Mouse (Mus musculus): ENCODE data around the gene Gm49384. TPM values are rescaled to one million over a fixed set of nuclear protein-coding genes. Genes with fewer than 3 reads are reported as not detected.
A peak's percentile ranks its signal among the peaks of the same experiment; 100 is the strongest.

The Gm49384 gene
- polyA plus RNA-seq, 1 experiment from 2014 or later = 11.6 TPM

DNA sequence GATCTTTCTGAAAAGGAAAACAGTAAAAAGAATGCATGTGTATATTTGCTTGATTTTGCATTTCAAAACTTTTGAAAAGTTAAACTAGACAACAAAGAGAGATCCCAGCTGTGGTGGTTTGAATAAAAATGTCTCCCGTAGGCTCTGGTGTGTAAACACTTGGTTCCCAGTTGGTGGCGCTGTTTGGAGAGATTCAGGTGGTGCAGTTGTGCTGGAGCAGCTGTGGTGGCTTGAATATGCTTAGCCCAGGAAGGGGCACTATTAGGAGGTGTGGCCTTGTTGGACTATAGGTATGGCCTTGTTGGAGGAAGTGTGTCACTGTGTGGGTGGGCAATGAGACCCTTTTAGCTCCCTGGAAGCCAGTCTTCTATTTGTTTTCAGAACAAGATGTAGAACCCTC lies 25.2 kb upstream of the Gm49384 start:
- Histone ChIP-seq H3K4me1 (ENCODE audit: control insufficient read depth, insufficient read depth, low read depth, low read length) (peaks cover 2% of the 10 kb centered on the region; the same call in 1 of the 2 replicates), H3K9ac (ENCODE audit: low read depth, low read length) (no peak overlapping the region), H3K36me3 (ENCODE audit: control insufficient read depth, insufficient read depth, low read length) (no peaks in the 10 kb centered on the region), H3K9me3 (ENCODE audit: control insufficient read depth, low read length) (no peaks in the 10 kb centered on the region), H3K27me3 (replicated peaks; ENCODE audit: control insufficient read depth, insufficient read depth, low read length) (no peaks in the 10 kb centered on the region), H3K4me3 (ENCODE audit: low read length) (no peak overlapping the region), H3K27ac (ENCODE audit: low read depth, low read length) (no peak overlapping the region), H3K4me2 (ENCODE audit: low read length) (no peak overlapping the region)
- 71% methylated on average over 2 of the region's 2 CpGs for WGBS
- ATAC-seq = no peak

DNA sequence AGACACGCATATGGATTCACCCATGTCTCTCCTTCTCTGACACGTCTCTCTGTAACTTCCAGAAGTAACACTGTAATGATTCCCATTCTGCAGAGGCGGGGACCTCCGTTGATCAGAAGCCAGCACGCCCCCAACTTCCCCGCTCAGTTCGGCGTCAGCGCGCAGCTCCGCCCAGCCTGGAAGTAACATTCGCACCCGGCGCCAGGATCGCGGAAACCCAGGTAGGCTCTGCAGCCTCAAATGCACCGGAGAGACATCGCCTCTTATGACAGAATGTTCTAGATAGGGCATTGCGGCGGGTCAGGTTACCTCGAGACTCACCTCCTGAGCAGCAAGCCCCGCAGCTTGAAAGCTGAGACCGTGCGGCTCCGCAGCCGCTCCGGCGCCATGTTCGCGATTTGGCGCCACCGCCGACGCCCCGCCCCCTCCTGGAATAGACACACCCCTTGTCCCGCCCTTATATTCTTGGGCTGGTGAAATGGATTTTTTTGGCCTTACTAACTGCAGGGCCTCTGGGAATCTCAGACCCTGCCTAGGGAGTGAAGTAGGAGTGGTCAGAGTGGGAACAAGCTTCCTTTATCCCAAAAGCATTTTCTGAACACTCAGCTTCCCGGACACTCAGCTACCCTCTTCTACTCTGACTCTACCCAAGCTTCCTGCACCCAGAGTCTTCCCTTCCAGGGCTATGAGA lies 23.9 kb upstream of the Gm49384 start, which contains the start of gene Pole2:
TSS of gene Pole2 (minus strand) at position 420 of the 691 bp plus-strand sequence.
- H3K9ac ChIP-seq (ENCODE audit: low read depth, low read length) = peak within 1 kb of the TSS; percentile 64
- ATAC-seq = peak; percentile 97
- H3K4me3 ChIP-seq (ENCODE audit: low read length) = peak within 1 kb of the TSS; percentile 79
- H3K9me3 ChIP-seq (ENCODE audit: control insufficient read depth, low read length) = no peaks in the 10 kb centered on the region
- H3K36me3 ChIP-seq (ENCODE audit: control insufficient read depth, insufficient read depth, low read length) = no peaks in the 10 kb centered on the region
- H3K4me1 ChIP-seq (ENCODE audit: control insufficient read depth, insufficient read depth, low read depth, low read length) = peaks cover 2% of the 10 kb centered on the region; the same call in 1 of the 2 replicates
- H3K27me3 ChIP-seq (replicated peaks; ENCODE audit: control insufficient read depth, insufficient read depth, low read length) = no peaks in the 10 kb centered on the region
- H3K27ac ChIP-seq (ENCODE audit: low read depth, low read length) = peak within 1 kb of the TSS; percentile 75
- H3K4me2 ChIP-seq (ENCODE audit: low read length) = peak within 1 kb of the TSS; percentile 74
- under 1% methylated on average over 37 of the region's 37 CpGs for WGBS

GRCm38 (mm10) chr12:69220613-69221277 lies 16.7 kb upstream of the Gm49384 start:
- Histone ChIP-seq H3K4me2 (ENCODE audit: low read length) (no peak overlapping the region), H3K4me1 (ENCODE audit: control insufficient read depth, insufficient read depth, low read depth, low read length) (no peaks in the 10 kb centered on the region), H3K4me3 (ENCODE audit: low read length) (no peak overlapping the region), H3K27ac (ENCODE audit: low read depth, low read length) (no peak overlapping the region), H3K36me3 (ENCODE audit: control insufficient read depth, insufficient read depth, low read length) (no peaks in the 10 kb centered on the region), H3K27me3 (replicated peaks; ENCODE audit: control insufficient read depth, insufficient read depth, low read length) (no peaks in the 10 kb centered on the region), H3K9me3 (ENCODE audit: control insufficient read depth, low read length) (no peaks in the 10 kb centered on the region), H3K9ac (ENCODE audit: low read depth, low read length) (no peak overlapping the region)
- ATAC-seq = no peak
- WGBS = 87% methylated on average over 19 of the region's 19 CpGs

DNA sequence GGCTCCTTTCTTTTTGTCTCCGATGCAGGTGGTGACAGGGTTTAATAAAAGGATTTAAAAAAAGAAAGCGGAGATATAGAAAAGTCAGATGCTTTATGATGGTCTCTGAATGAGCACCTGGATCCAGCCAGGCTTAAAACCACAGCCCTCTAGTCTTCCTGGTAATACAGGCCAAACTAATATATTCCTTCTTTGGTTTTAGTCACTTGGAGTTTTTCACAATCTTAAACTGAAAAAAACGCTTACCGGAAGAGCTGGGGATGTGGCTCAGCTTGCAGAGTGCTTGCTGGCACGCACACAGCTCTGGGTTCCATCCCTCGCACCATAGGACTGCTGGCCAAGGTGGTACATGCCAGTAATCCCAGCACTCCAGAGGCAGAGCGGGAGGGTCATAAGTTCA lies 12.5 kb upstream of the Gm49384 start:
- Histone ChIP-seq H3K27ac (ENCODE audit: low read depth, low read length) (no peak overlapping the region), H3K9me3 (ENCODE audit: control insufficient read depth, low read length) (no peaks in the 10 kb centered on the region), H3K9ac (ENCODE audit: low read depth, low read length) (no peak overlapping the region), H3K36me3 (ENCODE audit: control insufficient read depth, insufficient read depth, low read length) (no peaks in the 10 kb centered on the region), H3K4me2 (ENCODE audit: low read length) (no peak overlapping the region), H3K4me1 (ENCODE audit: control insufficient read depth, insufficient read depth, low read depth, low read length) (no peaks in the 10 kb centered on the region), H3K27me3 (replicated peaks; ENCODE audit: control insufficient read depth, insufficient read depth, low read length) (no peaks in the 10 kb centered on the region), H3K4me3 (ENCODE audit: low read length) (no peak overlapping the region)
- no peak for ATAC-seq
- WGBS = 94% methylated on average over 7 of the region's 7 CpGs

DNA sequence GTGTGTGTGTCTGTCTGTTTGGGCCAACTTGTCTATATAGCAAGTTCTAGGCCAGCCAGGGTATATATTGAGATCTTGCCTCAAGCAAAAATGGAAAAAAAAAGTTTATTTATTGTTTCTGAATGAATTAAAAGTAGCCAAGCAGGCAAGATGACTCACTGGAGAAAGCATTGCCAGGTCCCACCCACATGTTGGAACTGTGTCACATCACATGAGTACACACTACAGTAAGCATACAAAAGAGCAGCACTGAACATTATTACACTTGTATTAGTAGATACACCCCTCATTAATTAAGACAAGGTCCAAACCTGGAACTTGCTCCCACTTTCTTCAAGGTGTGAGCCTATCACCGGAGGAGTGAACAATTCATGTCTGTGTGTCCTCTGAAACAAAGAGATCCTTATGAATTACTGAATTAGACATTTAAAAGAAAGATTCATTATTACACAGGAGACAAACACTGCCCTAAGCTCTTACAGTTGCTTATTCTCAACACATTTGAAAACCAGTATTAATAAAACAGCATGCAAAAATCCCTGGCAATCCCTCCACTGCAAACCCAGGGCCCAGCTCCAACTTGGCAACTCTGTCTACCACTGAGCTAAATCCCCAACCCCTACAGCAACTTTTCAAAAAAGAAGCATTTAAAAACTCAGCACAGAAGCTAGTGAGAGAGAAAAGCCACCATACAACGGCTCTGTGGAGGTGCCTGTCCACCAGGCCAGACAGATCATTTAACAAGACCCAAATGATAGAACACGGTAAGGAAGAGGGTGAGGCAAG lies 11.1 kb upstream of the Gm49384 start:
- no peak overlapping the region for H3K9ac ChIP-seq (ENCODE audit: low read depth, low read length)

GRCm38 (mm10) chr12:69214393-69214792 lies 10.3 kb upstream of the Gm49384 start:
- Histone ChIP-seq H3K4me3 (ENCODE audit: low read length) (no peak overlapping the region), H3K9ac (ENCODE audit: low read depth, low read length) (no peak overlapping the region), H3K4me2 (ENCODE audit: low read length) (no peak overlapping the region), H3K27ac (ENCODE audit: low read depth, low read length) (no peak overlapping the region), H3K9me3 (ENCODE audit: control insufficient read depth, low read length) (no peaks in the 10 kb centered on the region), H3K36me3 (ENCODE audit: control insufficient read depth, insufficient read depth, low read length) (no peaks in the 10 kb centered on the region), H3K4me1 (ENCODE audit: control insufficient read depth, insufficient read depth, low read depth, low read length) (no peaks in the 10 kb centered on the region), H3K27me3 (replicated peaks; ENCODE audit: control insufficient read depth, insufficient read depth, low read length) (no peaks in the 10 kb centered on the region)
- ATAC-seq = no peak
- 94% methylated on average over 7 of the region's 7 CpGs for WGBS

More for the DNA sequence above, 11.1 kb upstream of the Gm49384 start:
- Histone ChIP-seq H3K36me3 (ENCODE audit: control insufficient read depth, insufficient read depth, low read length) (no peaks in the 10 kb centered on the region), H3K4me3 (ENCODE audit: low read length) (no peak overlapping the region), H3K4me2 (ENCODE audit: low read length) (no peak overlapping the region), H3K27me3 (replicated peaks; ENCODE audit: control insufficient read depth, insufficient read depth, low read length) (no peaks in the 10 kb centered on the region), H3K27ac (ENCODE audit: low read depth, low read length) (no peak overlapping the region), H3K4me1 (ENCODE audit: control insufficient read depth, insufficient read depth, low read depth, low read length) (no peaks in the 10 kb centered on the region), H3K9me3 (ENCODE audit: control insufficient read depth, low read length) (no peaks in the 10 kb centered on the region)
- whole genome bisulfite sequencing = 82% methylated on average over 3 of the region's 3 CpGs
- no peak for ATAC-seq

GRCm38 (mm10) chr12:69213186-69213777 lies 9.2 kb upstream of the Gm49384 start:
- no peak overlapping the region for H3K4me3 ChIP-seq (ENCODE audit: low read length)
- no peak overlapping the region for H3K9ac ChIP-seq (ENCODE audit: low read depth, low read length)
- no peak for ATAC-seq
- no peaks in the 10 kb centered on the region for H3K4me1 ChIP-seq (ENCODE audit: control insufficient read depth, insufficient read depth, low read depth, low read length)
- no peaks in the 10 kb centered on the region for H3K9me3 ChIP-seq (ENCODE audit: control insufficient read depth, low read length)
- H3K36me3 ChIP-seq (ENCODE audit: control insufficient read depth, insufficient read depth, low read length) = no peaks in the 10 kb centered on the region
- H3K4me2 ChIP-seq (ENCODE audit: low read length) = no peak overlapping the region
- H3K27ac ChIP-seq (ENCODE audit: low read depth, low read length) = no peak overlapping the region
- WGBS = 94% methylated on average over 13 of the region's 13 CpGs
- no peaks in the 10 kb centered on the region for H3K27me3 ChIP-seq (replicated peaks; ENCODE audit: control insufficient read depth, insufficient read depth, low read length)

DNA sequence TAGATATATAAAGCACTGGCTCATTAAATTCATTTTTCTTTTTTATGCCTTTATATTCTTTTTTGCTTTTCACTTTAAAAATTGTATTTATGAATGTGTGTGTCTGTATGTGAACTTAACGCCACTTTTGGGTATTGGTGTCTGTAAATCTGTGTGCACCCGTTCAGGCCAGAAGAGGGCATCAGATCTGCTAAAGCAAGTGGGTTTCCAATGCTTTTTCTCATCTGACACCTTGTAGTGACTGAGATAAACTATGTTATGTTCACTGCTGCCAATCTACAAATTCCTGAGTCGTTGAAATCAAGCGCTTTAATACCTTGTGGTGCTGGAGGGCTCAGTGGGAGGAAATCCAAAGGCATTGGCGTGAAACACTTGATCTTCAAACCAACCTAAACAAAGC lies 7.0 kb upstream of the Gm49384 start:
- H3K4me2 ChIP-seq (ENCODE audit: low read length) = no peak overlapping the region
- no peak overlapping the region for H3K4me3 ChIP-seq (ENCODE audit: low read length)
- H3K4me1 ChIP-seq (ENCODE audit: control insufficient read depth, insufficient read depth, low read depth, low read length) = no peaks in the 10 kb centered on the region
- no peak for ATAC-seq
- no peaks in the 10 kb centered on the region for H3K27me3 ChIP-seq (replicated peaks; ENCODE audit: control insufficient read depth, insufficient read depth, low read length)
- no peaks in the 10 kb centered on the region for H3K9me3 ChIP-seq (ENCODE audit: control insufficient read depth, low read length)
- no peak overlapping the region for H3K27ac ChIP-seq (ENCODE audit: low read depth, low read length)
- H3K36me3 ChIP-seq (ENCODE audit: control insufficient read depth, insufficient read depth, low read length) = no peaks in the 10 kb centered on the region
- H3K9ac ChIP-seq (ENCODE audit: low read depth, low read length) = no peak overlapping the region
- WGBS = 81% methylated on average over 5 of the region's 5 CpGs
